8 mouse cellular contexts compared by ENCODE assay signal in the genomic region with DNA sequence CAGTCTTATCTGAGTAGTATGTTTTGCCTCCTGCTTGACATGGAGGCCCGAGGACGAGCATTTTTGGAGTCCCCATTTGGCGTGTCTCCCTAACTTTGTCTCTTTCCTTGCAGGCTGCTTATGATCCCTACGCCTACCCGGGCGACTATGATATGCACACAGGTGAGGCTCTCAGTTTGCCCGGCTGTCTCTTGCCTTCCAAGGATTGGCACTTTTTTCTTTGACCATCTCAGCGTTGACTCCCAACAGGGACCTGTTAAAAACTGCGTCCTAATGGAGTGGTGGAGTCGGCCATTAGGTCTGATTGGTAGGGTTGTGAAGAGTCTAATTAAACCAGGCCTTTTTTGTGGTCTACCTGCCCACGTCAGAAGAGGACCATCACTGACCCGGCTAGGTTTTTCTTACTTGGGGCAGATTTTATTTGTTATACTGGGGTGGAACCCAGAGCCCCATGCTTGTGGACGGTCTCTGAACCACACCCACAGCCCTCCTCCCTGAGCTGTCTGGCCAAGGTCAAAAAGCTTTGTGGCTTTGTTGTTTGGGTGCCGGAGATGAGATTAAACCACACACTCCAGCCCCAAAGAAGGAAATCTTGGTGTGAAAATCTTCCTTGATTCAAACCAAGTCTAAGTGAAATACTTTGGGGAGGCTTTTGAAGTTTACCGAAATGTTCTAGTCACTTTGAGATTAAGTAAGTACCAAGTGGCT. TPM values are rescaled to one million over a fixed set of nuclear protein-coding genes. Genes with fewer than 3 reads are reported as not detected.
DNase-seq lines count a peak whose midpoint lies in the region; ATAC-seq lines count a peak whose summit lies in the region.

No protein-coding gene starts in this region.

- ATAC-seq in heart, embryonic 12.5 days (ENCODE audit: insufficient number of reproducible peaks, low FRiP score), result no peak
- no peak; the same call in 1 of the 2 replicates for ATAC-seq in forebrain, embryonic 16.5 days
- peak; percentile 19 for ATAC-seq in liver, embryonic 16.5 days (ENCODE audit: low read depth)

- intact Hi-C loops in heart, postnatal 25 days (cut with DNase I), result no loop called here

- H3K9ac ChIP-seq in heart, embryonic 12.5 days, result peak overlapping the region; percentile 91
- H3K9ac ChIP-seq in forebrain, embryonic 16.5 days (replicated peaks; ENCODE audit: low read depth, low read length), result peak overlapping the region; percentile 84
- H3K9ac ChIP-seq in liver, embryonic 16.5 days (ENCODE audit: low read depth, low read length), result peak overlapping the region; percentile 90

- WGBS in heart, embryonic 12.5 days, result 33% methylated on average over 15 of the region's 15 CpGs
- WGBS in forebrain, embryonic 16.5 days, result 40% methylated on average over 15 of the region's 15 CpGs
- 18% methylated on average over 15 of the region's 15 CpGs for WGBS in liver, embryonic 16.5 days (ENCODE audit: insufficient replicate concordance)

- H3K4me2 ChIP-seq in heart, embryonic 12.5 days, result peak overlapping the region; percentile 92
- peak overlapping the region; percentile 75 for H3K4me2 ChIP-seq in forebrain, embryonic 16.5 days (ENCODE audit: low read length)
- H3K4me2 ChIP-seq in liver, embryonic 16.5 days (ENCODE audit: low read depth, low read length), result peak overlapping the region; percentile 83

- no peak for DNase-seq in heart, postnatal 25 days (ENCODE audit: low spot score)
- DNase-seq in ES-CJ7 (ENCODE audit: low read depth, low spot score), result peak; percentile 66
- no peak for DNase-seq in adrenal gland, adult 18-20 months (ENCODE audit: low spot score in 2 of 2)
- DNase-seq in thymus, postnatal 36 days, result no peak
- DNase-seq in kidney, postnatal 36 days, result no peak

- H3K27me3 ChIP-seq in heart, embryonic 12.5 days (replicated peaks), result no peaks in the 10 kb centered on the region
- no peaks in the 10 kb centered on the region for H3K27me3 ChIP-seq in forebrain, embryonic 16.5 days (replicated peaks; ENCODE audit: control insufficient read depth, insufficient read depth, low read length)
- H3K27me3 ChIP-seq in liver, embryonic 16.5 days (ENCODE audit: control insufficient read depth, insufficient read depth, low read depth, low read length), result no peaks in the 10 kb centered on the region

- H3K4me1 ChIP-seq in heart, embryonic 12.5 days (replicated peaks), result peaks cover 16% of the 10 kb centered on the region
- H3K4me1 ChIP-seq in forebrain, embryonic 16.5 days (replicated peaks; ENCODE audit: control insufficient read depth, insufficient read depth, low read length), result peaks cover 17% of the 10 kb centered on the region
- H3K4me1 ChIP-seq in liver, embryonic 16.5 days (ENCODE audit: control insufficient read depth, low read depth, low read length), result peaks cover 21% of the 10 kb centered on the region

- H3K9me3 ChIP-seq in heart, embryonic 12.5 days (replicated peaks), result no peaks in the 10 kb centered on the region
- H3K9me3 ChIP-seq in forebrain, embryonic 16.5 days (ENCODE audit: control insufficient read depth, low read length), result no peaks in the 10 kb centered on the region
- H3K9me3 ChIP-seq in liver, embryonic 16.5 days (replicated peaks; ENCODE audit: control insufficient read depth, low read length), result no peaks in the 10 kb centered on the region

- H3K36me3 ChIP-seq in heart, embryonic 12.5 days, result peaks cover 42% of the 10 kb centered on the region
- peaks cover 29% of the 10 kb centered on the region for H3K36me3 ChIP-seq in forebrain, embryonic 16.5 days (ENCODE audit: control insufficient read depth, insufficient read depth)
- peaks cover 25% of the 10 kb centered on the region for H3K36me3 ChIP-seq in liver, embryonic 16.5 days (ENCODE audit: control insufficient read depth, insufficient read depth)

- H3K27ac ChIP-seq in heart, embryonic 12.5 days (ENCODE audit: poor library complexity, severe bottlenecking), result no peak overlapping the region
- no peak overlapping the region for H3K27ac ChIP-seq in forebrain, embryonic 16.5 days (ENCODE audit: low read length)
- H3K27ac ChIP-seq in liver, embryonic 16.5 days (ENCODE audit: low read length), result peak overlapping the region; percentile 76

- peak overlapping the region; percentile 84 for H3K4me3 ChIP-seq in heart, embryonic 12.5 days
- H3K4me3 ChIP-seq in forebrain, embryonic 16.5 days (replicated peaks; ENCODE audit: low read length), result peak overlapping the region; percentile 89
- H3K4me3 ChIP-seq in liver, embryonic 16.5 days (ENCODE audit: low read depth, low read length), result peak overlapping the region; percentile 87

RNA-seq across cellular contexts. Expression of a gene that starts 0.8 kb away (rescaled TPM):
- 165 TPM in 2 replicates for polyA plus RNA-seq in heart, embryonic 12.5 days (2016; fragmentation: Nextera tagmentation; extraction: Ambion mirVana)
- 10 to 100 TPM; 68.9 to 71.5 TPM for total RNA-seq in heart, postnatal 25 days (2021)
- polyA plus RNA-seq in forebrain, embryonic 16.5 days (2015; fragmentation: Nextera tagmentation; extraction: Ambion mirVana), result 188 and 205 TPM in 2 replicates
- polyA plus RNA-seq in liver, embryonic 16.5 days (2015; fragmentation: Nextera tagmentation; extraction: Ambion mirVana), result 107 and 109 TPM in 2 replicates
- 100 to 1,000 TPM; 136 to 139 TPM for total RNA-seq in adrenal gland, adult 18-20 months (2021)

RNA-seq across cellular contexts. Expression of a gene that starts 13.1 kb away (rescaled TPM):
- 29.0 and 30.0 TPM in 2 replicates for polyA plus RNA-seq in heart, embryonic 12.5 days (2016; fragmentation: Nextera tagmentation; extraction: Ambion mirVana)
- total RNA-seq in heart, postnatal 25 days (2021), result 1 to 10 TPM; 7.4 to 7.5 TPM
- 54.9 and 58.1 TPM in 2 replicates for polyA plus RNA-seq in forebrain, embryonic 16.5 days (2015; fragmentation: Nextera tagmentation; extraction: Ambion mirVana)
- 36.7 and 40.9 TPM in 2 replicates for polyA plus RNA-seq in liver, embryonic 16.5 days (2015; fragmentation: Nextera tagmentation; extraction: Ambion mirVana)
- 10 to 100 TPM; 23.9 to 26.5 TPM for total RNA-seq in adrenal gland, adult 18-20 months (2021)

RNA-seq across cellular contexts. Expression of a gene that starts 32.9 kb away (rescaled TPM):
- polyA plus RNA-seq in heart, embryonic 12.5 days (2016; fragmentation: Nextera tagmentation; extraction: Ambion mirVana), result 24.2 and 24.3 TPM in 2 replicates
- 10 to 100 TPM; 51.9 to 57.7 TPM for total RNA-seq in heart, postnatal 25 days (2021)
- 8.2 and 10.0 TPM in 2 replicates for polyA plus RNA-seq in forebrain, embryonic 16.5 days (2015; fragmentation: Nextera tagmentation; extraction: Ambion mirVana)
- polyA plus RNA-seq in liver, embryonic 16.5 days (2015; fragmentation: Nextera tagmentation; extraction: Ambion mirVana), result 0.93 and 1.0 TPM in 2 replicates
- 10 to 100 TPM; 39.0 to 45.5 TPM for total RNA-seq in adrenal gland, adult 18-20 months (2021)

RNA-seq across cellular contexts. Expression of a gene that starts 34.1 kb away (rescaled TPM):
- not detected in 2 replicates for polyA plus RNA-seq in heart, embryonic 12.5 days (2016; fragmentation: Nextera tagmentation; extraction: Ambion mirVana)
- total RNA-seq in heart, postnatal 25 days (2021), result not detected
- polyA plus RNA-seq in forebrain, embryonic 16.5 days (2015; fragmentation: Nextera tagmentation; extraction: Ambion mirVana), result not detected in 2 replicates
- 0.20 TPM in 1 of 2 replicates, not detected in the other for polyA plus RNA-seq in liver, embryonic 16.5 days (2015; fragmentation: Nextera tagmentation; extraction: Ambion mirVana)
- under 1 TPM in 1 of 2 experiments, not detected in 1; 0.27 TPM for total RNA-seq in adrenal gland, adult 18-20 months (2021)

RNA-seq across cellular contexts. Expression of a gene that starts 47.6 kb away (rescaled TPM):
- 294 and 300 TPM in 2 replicates for polyA plus RNA-seq in heart, embryonic 12.5 days (2016; fragmentation: Nextera tagmentation; extraction: Ambion mirVana)
- 10 to 100 TPM; 95.9 to 98.4 TPM for total RNA-seq in heart, postnatal 25 days (2021)
- 403 and 441 TPM in 2 replicates for polyA plus RNA-seq in forebrain, embryonic 16.5 days (2015; fragmentation: Nextera tagmentation; extraction: Ambion mirVana)
- polyA plus RNA-seq in liver, embryonic 16.5 days (2015; fragmentation: Nextera tagmentation; extraction: Ambion mirVana), result 134 and 136 TPM in 2 replicates
- 100 to 1,000 TPM in 1 of 2 experiments, 10 to 100 TPM in 1; 86.2 to 101 TPM for total RNA-seq in adrenal gland, adult 18-20 months (2021)
